Mouse (Mus musculus) regulatory T cell (primary cell): ENCODE data around the gene Prrt2.

ENCODE experiments used
- in situ Hi-C: fragments of 300-600 bp; cut with MboI, MseI; formaldehyde crosslinking; loops from one replicate; pipeline ENCODE4 v1.15.1; 2025; ENCODE audit warnings: high pct_unique_total_duplicates

Prrt2 gene

DNA sequence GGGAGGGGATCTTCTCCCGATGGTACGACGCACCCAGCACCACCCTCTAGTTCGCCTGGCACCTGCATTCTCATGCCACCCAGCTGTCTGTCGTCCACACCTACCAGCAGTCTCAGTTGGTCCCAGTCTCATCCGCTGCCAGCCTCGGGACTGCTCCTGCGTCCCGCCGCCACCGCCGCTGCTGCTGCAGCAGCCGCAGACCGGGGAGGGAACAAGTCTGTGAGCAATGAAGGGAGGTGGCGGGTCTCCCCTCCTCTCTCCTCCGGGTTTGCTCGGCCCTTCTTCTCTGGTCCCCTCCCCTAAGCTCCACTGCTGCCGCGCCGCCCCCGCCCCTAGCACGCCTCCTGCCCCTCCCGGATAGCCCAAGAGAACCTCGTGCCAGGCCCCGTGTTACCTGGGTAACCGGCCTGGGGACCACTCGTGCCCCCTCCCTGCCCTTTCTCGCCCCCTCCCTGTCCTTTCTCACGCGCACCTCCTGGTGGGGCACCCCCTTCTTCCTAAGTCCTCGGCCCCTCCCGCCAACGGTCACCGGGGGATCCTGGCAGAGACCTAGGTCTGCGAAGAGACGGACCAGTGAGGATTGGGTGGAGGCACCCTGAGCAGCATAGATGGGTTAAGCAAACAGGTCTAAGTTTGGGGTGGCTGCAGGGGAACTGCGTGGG is at the start of gene Prrt2, which contains the start of gene Gm42742:
TSS of gene Prrt2 (minus strand) at position 311 of the 662 bp plus-strand sequence.
TSS of gene Gm42742 (minus strand) at position 197 of the 662 bp plus-strand sequence.
- in situ Hi-C loops, result no loop called here

DNA sequence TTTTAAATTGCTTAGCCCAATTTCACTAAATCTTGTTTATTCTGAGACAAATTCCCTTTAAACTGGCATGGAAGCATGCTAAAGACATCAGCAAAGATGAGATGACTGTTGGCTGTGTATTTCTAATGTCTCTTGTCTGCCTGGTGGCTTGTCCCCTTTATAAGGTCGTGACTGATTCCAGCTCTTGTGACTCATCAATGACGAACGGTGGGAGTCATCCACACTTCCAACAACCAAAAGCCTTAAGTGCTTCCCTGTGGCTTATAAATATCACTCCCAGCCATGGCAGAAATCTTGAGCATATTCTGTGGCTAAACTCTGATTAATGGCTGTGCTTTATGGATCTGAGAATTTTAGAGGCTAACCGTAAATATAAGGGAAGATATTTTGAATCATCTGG is 45.3 kb upstream of the Prrt2 start:
- in situ Hi-C loops, result loop anchor here (5.0 kb wide), 1 partner anchor 41 kb away; no protein-coding TSS in a partner anchor

DNA sequence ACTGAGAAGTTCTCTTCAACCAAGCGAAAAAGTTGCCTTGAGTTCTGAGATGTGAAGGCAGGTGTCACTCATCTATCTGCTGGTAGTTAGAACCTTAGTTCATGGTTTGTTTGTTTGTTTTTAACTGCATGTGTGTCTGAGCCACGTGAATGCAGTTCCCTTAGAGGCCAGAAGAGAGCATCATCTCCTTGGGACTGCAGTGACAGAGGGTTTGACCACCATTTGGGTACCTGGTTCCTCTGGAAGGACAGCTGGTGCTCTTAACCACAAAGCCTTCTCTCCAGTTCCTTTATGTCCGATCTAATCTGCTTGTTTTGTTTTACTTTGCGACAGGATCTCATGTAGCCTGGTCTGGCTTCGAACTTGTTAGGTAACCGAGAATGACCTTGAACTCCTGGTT is 44.5 kb upstream of the Prrt2 start:
- in situ Hi-C loops, result loop anchor here (5.0 kb wide), 1 partner anchor 42 kb away; no protein-coding TSS in a partner anchor

DNA sequence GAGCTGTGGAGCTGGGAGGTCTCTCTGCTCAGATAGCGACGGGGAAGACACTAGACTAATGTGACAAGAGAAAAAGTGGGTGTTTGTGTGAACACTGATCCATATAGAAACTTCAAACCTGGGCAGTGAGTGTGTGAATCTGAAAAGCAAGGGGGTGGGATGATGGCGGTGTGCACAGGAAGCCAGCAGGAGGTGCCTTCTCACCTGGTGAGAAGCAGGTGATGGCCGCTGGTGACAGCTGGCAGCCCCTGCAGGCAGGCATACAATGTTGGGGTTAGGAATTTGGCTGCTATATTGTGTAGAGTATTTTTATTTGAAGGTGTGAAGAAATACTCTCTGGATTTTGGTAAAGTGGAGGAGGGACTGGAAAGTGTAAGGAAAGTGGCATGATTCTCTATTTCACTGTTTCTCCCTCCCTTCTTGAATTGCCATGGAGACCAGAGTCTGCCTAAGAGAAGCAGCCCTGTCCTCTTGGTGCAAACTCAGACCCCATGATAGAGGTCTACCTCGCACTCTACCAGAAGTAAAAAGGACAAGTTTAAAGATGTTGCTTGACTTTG is 34.1 kb upstream of the Prrt2 start:
- in situ Hi-C loops, result no loop called here

DNA sequence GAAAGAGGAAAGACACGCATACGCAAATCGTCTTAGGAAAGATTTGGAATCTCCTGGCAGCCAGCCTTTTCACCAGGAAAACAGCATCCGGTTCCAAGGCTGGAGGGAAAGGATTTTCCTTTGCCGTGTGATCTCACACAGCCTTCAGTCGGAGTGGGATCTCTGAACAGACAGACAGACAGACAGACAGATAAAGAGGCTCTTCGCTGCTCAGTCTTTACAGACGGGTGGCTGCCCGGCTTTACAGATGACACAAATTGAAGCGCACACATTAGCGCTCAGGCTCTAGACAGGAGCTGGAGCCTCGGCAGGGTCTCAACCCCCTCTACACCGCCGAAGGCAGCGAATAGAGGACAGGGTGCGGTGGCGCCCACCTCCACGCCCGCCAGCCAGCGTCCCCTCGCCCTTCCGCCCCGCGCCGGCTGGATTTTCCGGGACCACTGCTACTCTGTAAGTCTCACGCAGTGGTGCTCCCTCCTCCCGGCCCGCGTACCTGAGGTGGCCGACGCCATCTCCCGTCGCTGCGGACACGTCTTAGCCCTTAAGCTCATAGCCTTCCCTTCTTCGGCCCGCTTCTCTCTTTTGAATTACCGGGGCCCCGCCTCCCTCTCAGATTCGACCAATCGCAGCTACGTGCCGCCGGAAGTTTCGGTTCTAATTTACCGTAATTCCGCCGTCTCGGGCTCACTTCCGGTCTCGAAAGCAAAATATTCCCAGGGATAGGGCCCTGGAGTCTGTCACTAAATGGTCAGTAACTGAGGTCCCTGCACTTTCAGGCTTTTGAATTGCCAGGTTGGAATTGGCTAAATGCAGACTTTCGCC is 21.1 kb upstream of the Prrt2 start, which contains the start of gene Kif22:
TSS of gene Kif22 (minus strand) at position 621 of the 822 bp plus-strand sequence.
- in situ Hi-C loops, result no loop called here

DNA sequence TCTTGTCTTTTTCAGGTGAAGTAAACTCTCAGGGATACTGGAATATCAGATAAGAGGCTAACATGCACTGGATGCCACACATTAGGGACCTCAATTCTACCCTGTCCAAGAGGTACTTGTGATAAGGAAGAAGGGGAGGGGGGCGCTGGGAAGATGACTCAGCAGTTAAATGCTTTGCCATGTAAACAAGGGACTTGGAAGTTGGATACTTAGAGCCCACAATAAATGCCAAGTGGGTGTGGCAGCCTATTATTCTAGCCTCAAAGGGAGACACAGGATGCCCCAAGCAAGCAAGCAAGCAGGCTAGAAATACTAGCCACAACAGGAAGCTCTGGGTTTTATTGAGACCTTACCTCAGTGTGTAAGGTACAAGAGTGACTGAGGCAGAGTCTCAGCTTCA is 10.2 kb upstream of the Prrt2 start:
- in situ Hi-C loops, result no loop called here

DNA sequence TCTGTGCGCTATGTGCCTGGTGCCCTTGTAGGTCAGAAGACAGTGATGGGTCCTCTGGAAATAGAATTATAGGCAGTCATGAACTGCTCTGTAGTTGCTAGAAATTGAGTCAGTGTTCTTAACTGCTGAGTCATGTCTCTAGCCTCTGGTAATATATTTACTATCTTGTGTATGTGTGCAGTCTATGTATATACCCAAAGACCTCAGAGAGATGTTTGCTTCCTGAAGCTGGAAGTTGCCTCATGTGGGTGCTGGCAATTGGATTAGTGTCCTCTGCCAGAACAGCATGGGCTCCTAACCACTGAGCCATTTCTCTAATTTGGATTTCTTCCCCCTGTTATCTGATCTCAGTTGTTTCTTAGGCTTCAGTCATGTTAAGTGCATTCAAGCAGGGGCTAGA is 9.2 kb upstream of the Prrt2 start:
- in situ Hi-C loops, result no loop called here

DNA sequence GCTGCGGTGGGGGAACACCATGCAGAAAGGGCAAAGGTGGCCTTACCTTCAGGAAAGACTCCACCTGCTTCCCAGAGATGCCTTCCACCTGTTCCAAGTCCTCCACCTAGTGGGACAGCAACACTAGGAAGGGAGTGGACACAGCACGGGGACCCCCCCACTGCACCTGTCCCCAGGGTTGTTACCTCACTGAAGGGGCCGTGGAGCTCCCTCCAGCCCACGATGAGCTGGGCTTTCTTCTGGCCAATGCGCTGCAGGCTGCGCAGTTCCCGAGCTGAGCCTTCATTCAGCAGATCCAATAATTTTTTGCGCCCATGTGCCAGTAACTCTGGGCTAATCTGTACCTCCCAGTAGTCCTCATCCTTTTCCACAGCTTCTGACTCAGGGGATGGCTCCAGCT is 6.9 kb upstream of the Prrt2 start:
- in situ Hi-C loops, result no loop called here

DNA sequence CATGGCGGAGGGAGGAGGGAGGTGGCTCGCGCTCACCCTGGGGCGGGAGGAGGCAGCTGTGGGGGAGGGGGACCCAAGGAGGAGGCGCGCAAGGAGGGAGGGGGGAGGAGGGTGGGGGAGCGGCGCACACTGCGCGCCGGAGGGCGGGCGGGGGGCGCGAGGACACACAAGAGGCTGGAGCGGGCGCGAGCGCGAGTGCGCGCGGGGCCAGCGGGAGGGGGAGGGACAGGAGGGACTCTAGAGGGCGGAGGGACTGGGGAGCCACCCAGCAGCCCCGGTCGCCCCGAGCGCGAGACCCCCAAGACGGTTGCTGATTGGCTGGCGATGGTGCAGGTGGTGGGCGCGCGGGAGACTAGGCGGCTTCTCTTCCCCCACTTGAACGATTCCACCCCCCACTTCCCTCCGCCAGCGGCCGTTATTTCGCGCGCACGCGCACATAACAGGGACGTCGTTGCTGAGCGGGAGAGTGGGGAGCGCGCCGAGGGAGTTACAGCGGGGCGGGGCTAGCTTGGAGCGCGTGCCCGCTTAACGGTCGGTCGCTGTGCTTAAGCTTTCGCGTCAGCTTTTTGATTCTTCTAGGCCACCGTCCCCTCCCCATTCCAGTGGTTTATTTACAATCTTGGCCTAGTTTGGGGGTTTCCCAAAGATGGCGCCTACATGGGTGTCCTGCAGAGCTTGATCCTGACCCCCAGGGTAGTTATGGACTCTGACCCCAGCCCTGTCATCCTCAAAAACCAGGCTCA is 6.1 kb upstream of the Prrt2 start, which contains the start of gene Maz:
TSS of gene Maz (minus strand) at position 54 of the 743 bp plus-strand sequence.
- in situ Hi-C loops, result no loop called here

DNA sequence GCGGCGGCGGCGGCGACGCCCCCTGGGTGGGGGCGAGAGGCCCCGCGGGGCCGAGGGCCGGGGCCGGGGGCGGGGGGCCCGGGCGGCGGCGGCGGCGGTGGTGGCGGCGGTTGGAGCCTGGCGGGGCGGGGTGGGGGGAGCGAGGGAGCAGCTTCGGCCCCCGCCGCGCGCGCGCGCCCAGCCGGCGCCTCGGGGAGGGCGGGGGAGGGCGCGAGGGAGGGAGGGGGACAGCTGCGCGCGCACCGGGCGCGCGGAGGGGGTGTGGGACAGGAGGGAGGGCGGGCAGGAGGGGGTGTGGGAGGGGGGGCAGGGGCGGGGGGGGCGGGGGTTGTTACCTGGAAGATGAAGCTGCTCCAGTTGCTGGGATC is 5.6 kb upstream of the Prrt2 start:
- in situ Hi-C loops, result no loop called here

DNA sequence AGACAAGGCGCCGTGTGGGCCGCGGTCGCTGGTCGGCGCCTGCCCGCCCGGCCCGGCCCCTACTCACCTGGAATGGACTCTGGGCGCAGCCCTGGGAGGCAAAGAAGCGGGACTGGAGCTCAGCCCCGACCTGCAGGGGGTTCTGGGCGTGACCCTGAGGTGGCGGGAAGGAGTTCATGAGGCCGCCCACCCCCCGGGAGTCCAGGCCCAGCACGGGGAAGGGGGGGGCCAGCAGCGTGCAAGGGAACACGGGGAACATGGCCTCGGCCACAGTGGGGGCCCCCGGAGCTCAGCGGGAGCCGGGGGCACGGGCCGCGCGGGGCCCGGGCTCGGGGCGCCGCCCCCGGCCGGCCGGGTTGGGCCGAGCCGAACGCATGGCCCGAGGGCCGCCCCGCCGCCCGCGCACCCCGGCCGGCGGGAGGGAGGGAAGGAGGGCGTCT is 5.2 kb upstream of the Prrt2 start:
- in situ Hi-C loops, result no loop called here

DNA sequence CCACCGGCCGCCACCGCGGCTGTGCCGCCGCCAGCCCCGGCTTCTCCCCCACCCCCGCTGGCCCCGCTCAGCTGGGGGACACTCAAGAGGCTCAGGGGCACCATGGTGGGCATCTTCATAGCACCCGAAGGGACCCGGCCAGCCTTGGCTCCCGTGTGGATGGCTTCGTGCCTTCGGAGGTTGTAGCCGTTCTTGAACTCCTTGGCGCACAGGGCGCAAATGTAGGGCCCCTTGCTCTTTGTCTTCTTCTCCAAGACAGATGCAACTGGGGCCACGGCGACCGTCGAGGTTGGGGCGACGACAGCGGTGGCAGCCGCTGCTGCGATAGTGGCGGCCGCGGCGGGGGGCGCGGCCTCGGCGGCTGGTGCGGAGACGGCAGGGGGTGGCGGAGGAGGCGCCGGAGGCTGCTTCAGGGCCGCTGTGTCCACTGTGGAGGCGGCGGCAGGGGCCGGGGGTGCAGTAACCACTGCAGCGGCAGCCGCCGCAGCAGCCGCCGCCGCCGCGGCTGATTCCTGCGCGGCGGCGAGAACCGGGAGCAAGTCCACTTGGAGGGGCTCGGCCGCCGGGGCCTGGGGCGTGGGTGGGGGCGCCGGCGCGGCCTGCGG is 4.6 kb upstream of the Prrt2 start:
- in situ Hi-C loops, result no loop called here

DNA sequence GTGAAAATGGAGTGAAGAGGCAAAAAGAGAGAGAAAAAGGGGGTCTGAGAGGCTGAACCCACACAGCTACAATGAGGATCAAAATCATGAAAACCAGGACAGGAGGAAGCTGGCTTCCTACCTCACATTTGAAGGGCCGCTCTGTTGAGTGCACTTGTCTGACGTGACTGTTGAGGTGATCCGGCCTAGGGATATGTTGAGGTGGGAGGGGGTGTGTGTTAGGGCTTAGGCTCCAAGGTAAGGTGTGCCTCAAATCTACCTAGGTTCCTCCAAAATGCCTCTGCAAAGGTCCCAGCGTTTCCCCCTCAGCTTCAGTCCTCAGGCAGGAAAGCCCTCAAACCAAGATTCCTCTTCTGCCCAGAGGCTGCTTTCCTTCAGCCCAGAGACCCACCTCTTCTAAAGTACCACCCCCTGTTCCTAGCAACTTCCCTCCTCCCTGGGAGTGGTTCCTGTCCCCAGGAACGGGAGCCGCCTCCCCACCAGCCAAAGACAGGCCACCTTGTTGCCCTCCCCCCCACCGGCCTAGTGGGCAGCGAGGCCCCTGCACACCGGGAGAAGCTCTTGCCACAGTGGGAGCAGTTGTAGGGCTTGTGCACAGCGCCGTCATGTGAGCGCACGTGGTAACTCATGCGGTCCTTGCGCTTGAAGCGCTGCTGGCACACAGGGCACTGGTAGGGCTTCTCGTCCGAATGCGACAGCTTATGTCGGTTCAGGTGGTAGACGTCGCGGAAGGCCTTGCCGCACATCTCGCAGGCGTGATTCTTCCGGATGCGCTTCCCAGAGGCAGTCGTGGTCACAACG is 3.9 kb upstream of the Prrt2 start:
- in situ Hi-C loops, result no loop called here

DNA sequence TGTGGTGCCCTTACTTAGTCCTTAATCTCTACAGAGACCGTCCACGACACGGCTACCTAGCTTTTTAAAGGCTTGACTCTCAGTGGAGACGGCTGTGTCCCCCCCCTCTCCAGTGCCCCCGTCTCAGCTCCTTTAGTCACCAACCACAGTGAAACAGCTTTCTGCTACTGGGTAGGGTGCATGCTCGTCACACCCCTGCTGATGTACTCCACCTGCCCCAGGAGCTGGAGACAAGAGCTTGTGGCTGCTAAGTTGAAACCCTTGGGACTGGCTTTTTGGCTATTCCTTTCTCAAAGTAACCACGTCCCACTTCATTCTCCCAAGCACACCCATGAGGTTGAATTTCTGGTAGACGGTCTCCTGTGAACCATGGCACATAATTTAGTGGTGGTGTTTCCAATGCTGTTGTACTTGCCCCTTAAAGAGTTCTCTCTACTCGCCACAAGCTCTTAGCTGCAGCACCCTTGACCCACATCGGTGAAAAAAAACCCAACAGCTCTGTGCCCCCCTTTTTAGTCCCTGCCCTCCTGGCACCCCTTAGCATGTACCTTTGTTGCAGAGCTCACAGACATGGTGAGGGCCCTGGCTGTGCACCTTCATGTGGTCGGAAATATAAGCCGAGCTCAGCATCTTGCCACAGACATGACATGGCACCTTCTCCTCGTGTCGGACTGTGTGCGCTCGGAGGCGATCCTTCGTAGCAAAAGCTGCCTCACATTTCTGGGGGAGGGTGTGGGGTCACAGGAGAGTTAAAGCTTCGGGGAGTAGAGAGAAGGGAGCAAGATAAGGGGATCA is 3.1 kb upstream of the Prrt2 start:
- in situ Hi-C loops, result no loop called here

DNA sequence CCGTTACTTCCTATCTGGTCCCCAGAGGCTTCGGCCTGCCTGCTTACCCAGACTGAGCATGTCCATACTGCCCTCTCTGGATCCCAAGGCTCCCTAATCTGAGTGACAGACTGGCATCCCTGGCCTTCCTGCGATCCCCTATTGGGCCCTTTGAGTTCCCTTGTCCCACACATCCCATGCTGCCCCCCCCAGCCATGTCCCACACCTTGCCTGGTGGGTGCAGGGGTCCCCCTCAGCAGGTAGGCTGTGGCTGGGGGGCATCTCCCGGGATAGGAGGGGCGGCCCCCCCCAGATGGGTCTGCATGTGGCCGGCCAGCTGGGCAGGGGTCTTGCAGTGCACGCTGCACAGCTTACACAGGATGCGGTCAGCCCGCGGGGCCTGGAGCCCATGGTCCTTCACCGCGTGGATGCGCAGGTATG is 2.3 kb upstream of the Prrt2 start:
- in situ Hi-C loops, result no loop called here

DNA sequence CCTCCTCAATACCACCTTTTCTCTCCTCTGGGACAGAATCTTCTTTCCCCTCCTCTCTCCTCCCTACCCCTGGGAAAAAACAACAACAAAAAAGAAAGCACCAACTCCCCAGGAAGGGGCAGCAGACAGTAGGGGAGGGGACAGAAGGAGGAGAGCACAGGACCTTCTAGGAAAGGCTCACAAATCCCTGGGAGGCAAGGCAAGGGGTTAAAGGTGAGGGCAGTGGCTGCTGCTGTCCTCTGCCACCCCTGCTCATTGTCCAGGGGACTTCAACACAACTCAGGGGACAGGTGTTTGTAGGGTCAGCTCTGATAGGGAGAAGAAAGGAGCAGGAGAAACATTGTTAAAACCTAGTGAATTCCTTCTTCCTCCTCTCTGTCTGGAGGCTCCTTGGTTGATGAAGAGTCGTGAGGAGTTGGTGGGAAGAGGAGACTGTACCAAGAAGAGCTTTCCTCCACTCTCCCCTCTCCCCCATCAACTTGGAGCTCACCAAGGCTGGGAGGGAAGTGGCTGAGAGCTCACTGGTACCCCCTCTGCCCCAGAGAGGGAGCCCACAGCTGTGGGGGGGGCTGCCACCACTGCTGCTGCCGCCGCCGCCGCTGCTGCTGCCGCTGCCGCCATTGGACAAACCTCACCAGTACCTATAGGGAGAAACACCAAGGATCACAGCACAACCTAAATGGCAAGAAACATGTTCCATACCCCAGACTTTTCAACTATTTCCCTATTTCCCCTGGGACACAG is 1.7 kb upstream of the Prrt2 start:
- in situ Hi-C loops, result no loop called here

DNA sequence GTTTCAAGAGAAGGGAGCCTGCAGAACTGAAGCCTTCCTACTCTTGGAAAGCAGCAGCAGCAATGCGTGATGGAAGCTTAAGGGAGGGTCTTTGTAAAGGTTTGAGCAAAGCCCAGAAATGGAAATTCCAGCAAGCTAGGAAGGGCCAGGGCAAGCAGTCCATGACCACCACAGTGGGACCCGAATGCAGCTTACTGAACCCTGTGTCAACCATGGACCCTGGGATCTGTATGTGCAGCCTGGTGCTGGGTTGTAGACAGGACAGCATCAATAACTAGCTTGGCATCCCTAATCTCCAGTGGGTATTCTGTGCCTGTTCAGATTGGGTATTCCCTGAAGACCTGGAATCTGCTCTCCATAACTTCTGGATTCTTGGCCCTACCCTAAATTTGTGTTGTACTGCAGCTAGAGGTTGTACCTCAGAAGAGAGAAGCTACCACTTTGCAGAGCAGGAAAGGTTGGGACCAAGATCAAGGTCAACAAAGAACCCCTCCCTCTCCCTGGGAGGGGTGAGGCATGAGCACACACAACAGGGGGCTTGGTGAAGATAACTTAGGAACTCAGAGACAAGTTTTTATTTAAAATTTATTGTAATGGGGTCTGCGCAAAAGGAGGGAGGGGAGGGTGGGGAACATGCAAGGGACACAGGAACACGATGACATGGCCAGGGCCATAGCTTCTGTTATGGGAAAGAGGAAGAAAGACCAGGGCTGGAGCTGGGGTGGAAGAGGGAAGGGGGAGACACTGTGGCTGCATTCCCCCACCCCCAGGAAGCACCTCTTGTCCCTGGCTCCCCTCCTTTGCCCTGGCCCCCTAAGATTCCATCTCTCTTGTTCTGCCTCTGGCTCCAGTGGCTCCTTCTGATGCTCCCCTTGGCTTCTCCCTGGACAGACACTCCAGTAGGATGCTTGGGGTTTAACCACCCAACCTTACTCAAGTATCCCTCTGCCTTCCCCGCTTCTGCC is 834 bp upstream of the Prrt2 start:
- in situ Hi-C loops, result no loop called here

DNA sequence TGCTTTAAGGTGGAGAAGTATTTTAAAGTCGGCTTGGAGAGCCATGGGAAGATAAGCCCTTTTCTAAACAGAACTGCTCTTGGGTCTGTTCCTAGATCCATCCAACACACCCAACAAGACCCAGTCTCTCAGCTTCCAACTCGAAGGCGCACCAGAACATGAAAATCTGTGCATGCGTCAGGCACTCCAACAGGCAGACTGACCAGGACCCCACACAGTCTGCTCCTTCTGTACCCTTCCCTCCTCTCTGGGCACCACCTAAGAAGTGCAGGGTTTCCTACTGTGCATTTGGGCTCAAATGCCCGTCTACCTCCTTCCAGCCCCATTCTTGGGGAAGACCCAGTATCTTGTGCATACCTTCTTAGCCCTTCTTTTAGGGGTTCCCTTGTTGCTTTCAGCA is 520 bp downstream of the Prrt2 start:
- in situ Hi-C loops, result no loop called here
